Mouse (Mus musculus): ENCODE measurements around the gene Zfp217.

Zfp217 gene

DNA sequence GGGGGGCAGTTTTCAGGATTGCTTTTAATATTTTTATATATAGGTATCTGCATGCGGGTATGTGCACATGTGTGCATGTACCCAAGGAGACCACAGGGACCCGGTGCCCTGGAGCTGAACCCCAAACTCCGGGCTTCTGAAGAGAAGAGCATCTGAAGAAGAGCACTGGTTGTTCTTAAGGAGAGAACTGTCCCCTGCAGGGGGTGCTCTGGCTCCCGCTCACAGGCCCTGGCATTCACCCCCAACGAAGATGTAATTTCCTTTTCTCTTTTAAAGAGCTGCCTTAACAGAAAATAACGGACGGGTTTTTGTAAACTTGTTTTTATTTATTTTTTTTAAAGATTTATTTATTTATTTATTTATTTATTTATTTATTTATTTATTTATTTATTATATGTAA, 46.0 kb downstream of the Zfp217 start:
- no peak for DNase-seq (ENCODE audit: low spot score in 2 of 2)

DNA sequence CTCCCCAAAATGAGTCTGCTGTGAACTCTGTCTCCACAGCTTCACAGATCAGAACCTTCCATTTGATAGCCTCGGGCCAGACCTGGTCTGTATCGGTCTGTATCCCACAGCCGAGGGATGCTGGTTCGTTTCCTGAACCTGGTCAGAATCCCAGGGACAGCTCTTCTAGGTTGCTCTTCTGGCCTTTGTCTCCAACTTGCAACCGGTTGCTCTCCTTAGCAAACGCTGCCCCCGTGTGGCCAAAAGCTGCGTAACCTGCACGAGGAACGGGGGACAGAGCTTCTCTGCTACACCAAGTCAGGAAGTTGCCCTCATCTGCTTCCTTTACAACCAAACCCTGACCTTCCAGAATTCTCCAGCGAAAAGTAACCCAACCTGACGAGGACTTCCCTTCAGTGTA, 46.8 kb downstream of the Zfp217 start:
- DNase-seq (ENCODE audit: low spot score in 2 of 2), result peak; percentile 88 to 94

DNA sequence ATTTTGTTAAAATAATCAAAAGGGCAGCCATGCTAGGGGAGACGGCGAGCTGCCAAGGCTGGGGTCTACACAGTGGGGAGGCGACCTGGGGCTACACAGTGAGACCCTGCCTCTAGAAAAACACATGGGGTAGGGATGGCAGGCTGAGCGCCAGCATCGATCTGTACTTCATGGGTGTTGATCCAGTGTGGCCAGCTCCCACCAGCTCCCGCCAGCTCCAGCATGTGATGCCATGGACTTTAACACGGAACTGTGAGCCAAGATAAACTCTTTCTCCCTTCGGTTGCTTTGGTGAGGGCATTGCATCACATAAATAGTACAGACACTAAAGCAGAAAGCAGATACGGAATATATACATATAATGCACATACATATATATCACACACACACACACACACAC, 53.0 kb downstream of the Zfp217 start:
- DNase-seq (ENCODE audit: low spot score in 2 of 2), result no peak

DNA sequence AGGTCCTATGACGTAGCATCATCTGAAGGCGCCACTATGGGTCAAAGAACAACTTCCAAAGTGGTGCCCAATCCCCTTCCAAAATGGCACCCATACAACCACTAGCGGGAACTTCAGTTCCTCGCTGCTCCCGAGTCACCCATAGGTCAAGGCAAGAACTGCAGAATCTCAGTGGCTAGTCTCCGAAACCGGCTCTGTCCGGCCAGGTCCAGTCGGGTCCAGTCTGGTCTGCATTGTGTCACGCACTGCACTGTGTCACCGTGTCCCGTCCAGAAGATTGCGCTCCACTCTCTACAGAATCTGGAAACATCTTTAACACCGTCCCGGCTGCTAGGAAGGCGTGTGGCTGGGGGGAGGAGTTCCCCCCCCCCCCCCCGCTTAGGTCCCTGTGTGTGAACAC, 53.7 kb downstream of the Zfp217 start:
- DNase-seq (ENCODE audit: low spot score in 2 of 2), result no peak

DNA sequence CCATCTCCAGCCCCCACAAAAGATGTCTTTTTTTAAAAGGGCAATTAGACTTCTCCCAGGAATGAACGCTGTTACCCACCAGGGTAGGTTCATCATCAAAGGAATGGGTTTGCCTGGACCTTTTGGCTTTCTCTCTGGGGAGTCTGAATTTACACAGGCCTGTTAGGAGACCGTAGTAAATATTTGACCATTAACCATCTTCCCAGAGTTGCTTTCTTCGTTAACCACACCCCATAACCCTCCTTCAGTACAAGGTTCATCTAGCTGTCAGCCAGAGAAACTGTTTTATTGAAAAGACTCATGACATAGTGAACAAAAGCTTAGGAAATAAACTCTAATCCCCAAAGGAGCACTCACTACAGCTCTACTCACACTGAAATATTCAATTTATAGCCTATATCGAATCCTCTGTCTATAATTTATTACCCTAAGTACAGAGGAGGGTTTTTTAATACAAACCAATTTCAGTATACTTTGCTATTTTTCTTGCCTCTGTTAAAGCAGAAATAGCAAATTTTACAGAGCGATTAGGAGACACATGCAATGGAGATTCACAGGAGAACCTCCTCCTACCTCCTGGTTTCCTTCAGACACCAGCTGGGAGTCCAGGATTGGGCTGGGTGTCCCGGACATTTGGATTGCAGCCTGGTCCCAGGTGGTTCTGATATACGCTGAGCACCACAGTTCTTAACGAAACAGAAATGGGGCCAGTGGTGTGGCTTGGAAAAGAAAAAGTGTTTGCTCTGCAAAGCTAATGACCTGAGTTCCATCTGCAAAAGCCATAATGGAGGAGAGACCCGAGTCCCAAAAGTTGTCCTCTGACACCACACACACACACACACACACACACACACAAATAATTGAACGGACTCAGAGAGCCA, 56.1 kb downstream of the Zfp217 start:
- DNase-seq (ENCODE audit: low spot score in 2 of 2), result no peak

DNA sequence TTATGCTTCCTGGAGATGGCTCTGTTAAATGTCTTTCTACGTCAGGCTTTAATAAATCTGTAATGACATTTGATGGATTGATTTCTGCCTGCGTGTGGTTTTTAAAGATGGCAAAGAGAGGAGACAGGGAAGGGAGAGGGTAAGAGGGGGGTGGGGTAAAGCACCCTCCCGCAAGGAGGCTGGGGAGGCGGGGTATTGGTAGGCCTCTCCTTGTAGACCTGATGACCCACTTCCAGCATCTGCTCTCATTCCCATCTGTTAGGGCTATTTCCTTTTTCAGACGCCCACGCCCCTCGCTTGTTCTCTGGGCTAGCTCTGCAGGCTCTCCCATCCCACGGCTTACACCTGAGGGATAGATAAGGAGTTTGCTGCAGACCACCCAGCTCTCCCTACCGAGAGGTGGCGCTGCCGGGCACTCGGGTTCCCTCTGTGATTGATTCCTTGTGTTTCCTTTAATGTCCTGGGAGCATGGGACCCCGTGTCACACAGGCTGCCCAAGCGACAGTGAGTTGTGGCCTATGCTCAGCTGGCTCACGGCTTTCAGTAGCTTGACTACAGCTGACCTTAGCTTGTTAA, 69.4 kb downstream of the Zfp217 start:
- no peak for DNase-seq (ENCODE audit: low spot score in 2 of 2)

DNA sequence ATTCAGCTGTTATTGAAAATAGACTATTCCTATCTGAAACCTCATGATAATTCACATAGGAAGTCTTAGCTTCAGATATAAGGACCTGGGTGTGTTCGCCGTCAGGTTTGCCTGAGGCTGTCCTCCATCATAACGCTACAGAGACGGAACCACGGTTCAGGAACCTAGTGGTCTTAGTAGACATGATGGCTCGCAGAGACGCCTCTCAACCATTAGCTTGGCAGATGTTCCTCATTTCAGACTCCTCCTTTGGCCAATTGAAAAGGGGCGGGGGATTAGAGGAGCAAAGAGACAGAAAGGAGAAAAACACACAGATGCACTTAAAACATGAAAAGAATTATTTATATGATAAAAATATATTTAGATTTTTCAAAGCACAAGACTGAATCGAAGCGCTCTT, 69.9 kb downstream of the Zfp217 start:
- no peak for DNase-seq (ENCODE audit: low spot score in 2 of 2)

DNA sequence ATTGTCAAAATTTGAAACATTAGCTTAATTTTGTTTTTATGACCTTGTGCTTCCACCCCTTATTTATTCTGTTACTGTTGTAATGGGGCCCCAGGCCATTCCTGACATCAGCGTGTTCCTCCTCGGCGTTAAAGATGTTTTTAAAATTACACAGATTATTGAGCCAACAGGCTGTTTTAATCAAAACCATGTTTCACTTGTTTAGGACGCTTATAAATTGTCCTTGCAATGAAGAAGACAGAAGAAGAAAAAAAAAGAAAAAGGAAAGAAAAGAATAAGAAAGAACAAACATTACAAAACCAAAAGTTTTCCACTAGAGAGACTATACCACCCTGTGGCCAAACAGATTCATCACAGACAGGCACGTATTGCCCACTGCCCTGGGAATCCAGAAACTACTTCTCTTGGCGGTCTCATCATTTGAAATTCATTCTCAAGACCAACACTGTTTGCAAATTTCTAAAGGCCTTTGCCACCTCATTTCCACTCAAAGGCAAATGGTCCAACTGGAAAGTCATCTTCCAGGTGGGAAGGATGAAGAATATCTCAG, 70.9 kb downstream of the Zfp217 start:
- no peak for DNase-seq (ENCODE audit: low spot score in 2 of 2)

DNA sequence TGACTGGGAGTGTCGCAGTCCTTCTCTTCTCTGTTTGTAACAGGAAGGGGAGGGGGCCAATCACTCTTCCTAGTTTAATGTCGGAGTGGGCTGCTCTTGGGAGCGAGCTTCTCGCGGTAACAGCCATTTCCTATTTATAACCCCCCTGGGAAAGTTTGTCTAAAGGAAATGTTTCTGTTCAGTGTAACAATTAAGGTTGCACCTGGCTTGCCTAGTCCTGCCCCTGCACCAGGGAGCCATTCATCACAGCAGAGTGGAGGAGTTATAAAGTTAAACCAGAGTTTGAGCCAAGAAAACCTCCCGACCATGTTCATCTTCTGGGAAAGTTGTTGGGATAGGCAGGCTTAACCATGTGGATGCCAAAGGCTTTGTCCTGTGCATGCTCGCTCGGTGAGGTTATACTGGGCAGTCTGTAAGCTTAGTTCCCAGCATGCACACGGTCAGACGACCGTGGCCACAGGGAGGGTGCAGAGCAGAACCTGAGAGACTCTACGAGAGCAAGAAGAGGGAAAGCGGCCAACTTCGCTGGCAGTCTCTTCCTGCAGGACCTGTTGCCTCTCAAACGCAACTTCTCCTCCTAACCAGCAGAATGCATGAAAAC, 77.2 kb downstream of the Zfp217 start:
- peak; percentile 2 to 37 for DNase-seq (ENCODE audit: low spot score in 2 of 2)

DNA sequence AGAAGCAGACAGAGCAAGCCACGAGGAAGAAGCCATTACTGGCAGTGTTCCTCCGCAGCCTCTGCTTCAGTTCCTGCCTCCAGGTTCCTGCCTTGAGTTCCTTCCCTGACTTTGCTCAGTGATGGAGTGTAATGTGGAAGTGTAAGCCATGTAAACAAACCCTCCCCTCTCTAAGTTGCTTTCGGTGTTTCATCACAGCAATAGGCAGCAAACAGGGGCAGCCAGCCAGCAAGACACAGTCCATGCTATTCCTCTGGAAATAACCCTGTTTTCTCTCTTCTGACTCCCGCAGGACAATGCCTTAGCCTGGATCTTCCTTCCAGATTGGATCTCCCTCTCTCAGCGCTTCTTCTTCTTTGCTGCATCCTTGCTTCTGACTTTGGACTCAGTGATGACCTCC, 77.9 kb downstream of the Zfp217 start:
- peak in 1 of 2 experiments; percentile 51 for DNase-seq (ENCODE audit: low spot score in 2 of 2)

DNA sequence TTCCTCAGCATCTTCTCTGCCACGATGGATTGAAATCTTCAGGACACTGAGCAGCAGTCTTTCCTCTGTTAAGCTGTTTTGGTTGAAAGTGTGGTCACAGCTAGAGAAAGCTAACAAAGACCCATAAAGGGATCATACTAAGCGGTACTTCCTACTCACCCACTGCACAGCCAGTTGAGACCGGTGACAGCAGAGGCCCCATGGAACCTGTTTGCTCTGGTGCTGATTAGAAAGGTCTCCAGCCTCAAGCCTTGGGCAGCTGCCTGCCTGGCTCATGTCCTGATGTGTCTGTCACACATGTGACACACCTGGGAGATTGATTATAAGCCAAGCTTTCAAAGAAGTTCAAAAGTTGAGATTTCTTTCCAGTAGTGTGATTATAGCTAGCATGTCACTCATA, 85.5 kb downstream of the Zfp217 start:
- no peak for DNase-seq (ENCODE audit: low spot score in 2 of 2)

- DNase-seq (ENCODE audit: low spot score in 2 of 2), result no peak
These were observed 87.8 kb downstream of the Zfp217 start for GRCm38 (mm10) chr2:170060066-170060465.

GRCm38 (mm10) chr2:170058774-170059173, 89.1 kb downstream of the Zfp217 start:
- DNase-seq (ENCODE audit: low spot score in 2 of 2), result peak in 1 of 2 experiments; percentile 22
